Mouse (Mus musculus) embryonic facial prominence, embryonic 10.5 days (tissue): ENCODE measurements around the gene Pmfbp1. TPM values are rescaled to one million over a fixed set of nuclear protein-coding genes. Genes with fewer than 3 reads are reported as not detected.

Experiments used
- DNase-seq: peaks from one replicate; pipeline ENCODE4 v3.0.0-alpha.2; 2017; ENCODE audit warnings: low spot score
- H3K27ac ChIP-seq: fragments of 300-500 bp; sonication (generic); replicated peaks from 2 replicates; pipeline ENCODE4 v1.5.1; 2016; ENCODE audit warnings: mild to moderate bottlenecking
- H3K27me3 ChIP-seq: fragments of 300-500 bp; sonication (generic); replicated peaks from 2 replicates; pipeline ENCODE4 v1.6.1; 2016; ENCODE audit warnings: low read depth, mild to moderate bottlenecking; ENCODE audit not compliant: poor library complexity, severe bottlenecking
- H3K36me3 ChIP-seq: fragments of 300-500 bp; sonication (generic); replicated peaks from 2 replicates; pipeline ENCODE4 v1.6.1; 2016; ENCODE audit warnings: mild to moderate bottlenecking, moderate library complexity
- H3K4me1 ChIP-seq: fragments of 300-500 bp; sonication (generic); 2 replicates; pipeline ENCODE4 v1.6.1; 2016
- H3K4me3 ChIP-seq: fragments of 300-500 bp; sonication (generic); 2 replicates; pipeline ENCODE4 v1.5.1; 2016; ENCODE audit warnings: mild to moderate bottlenecking, moderate library complexity
- H3K9me3 ChIP-seq: fragments of 300-500 bp; sonication (generic); 2 replicates; pipeline ENCODE4 v1.6.1; 2016; ENCODE audit warnings: mild to moderate bottlenecking
- WGBS: fragments of 180-500 bp; shearing (Covaris S2); methylation state at CpG from one replicate; pipeline ENCODE4 v1.1.7; 2016; 5-methylcytosine and 5-hydroxymethylcytosine counted together
- polyA plus RNA-seq: library from polyadenylated mRNA; unstranded; fragments of >200 nt; fragmentation: Nextera tagmentation; extraction: Ambion mirVana; gene quantifications from 2 replicates; pipeline ENCODE4 v1.2.1, GENCODE M21; 2016

Pmfbp1 gene
- polyA plus RNA-seq, 1 experiment from 2014 or later, result 0.16 TPM

GRCm38 (mm10) chr8:109578900-109579301 lies 85.1 kb downstream of the Pmfbp1 start, which contains the start of gene Hp:
Hp (minus strand) TSS chr8:109579172.
- 62% methylated on average over 8 of the region's 8 CpGs for WGBS
- no peaks in the 10 kb centered on the region for H3K27me3 ChIP-seq
- DNase-seq, result no peak
- H3K27ac ChIP-seq, result no peak within 1 kb of the TSS
- no peak within 1 kb of the TSS for H3K4me3 ChIP-seq
- H3K9me3 ChIP-seq, result no peaks in the 10 kb centered on the region
- H3K36me3 ChIP-seq, result no peaks in the 10 kb centered on the region
- no peaks in the 10 kb centered on the region for H3K4me1 ChIP-seq

- 86% methylated on average over 4 of the region's 4 CpGs for WGBS
- Histone ChIP-seq H3K36me3 (no peaks in the 10 kb centered on the region), H3K9me3 (no peaks in the 10 kb centered on the region), H3K27ac (no peak overlapping the region), H3K27me3 (no peaks in the 10 kb centered on the region), H3K4me1 (no peaks in the 10 kb centered on the region), H3K4me3 (no peak overlapping the region)
- no peak for DNase-seq
These were observed 90.5 kb downstream of the Pmfbp1 start for GRCm38 (mm10) chr8:109584293-109584692.

- no peak for DNase-seq
- Histone ChIP-seq H3K4me1 (no peaks in the 10 kb centered on the region), H3K36me3 (no peaks in the 10 kb centered on the region), H3K27me3 (no peaks in the 10 kb centered on the region), H3K9me3 (no peaks in the 10 kb centered on the region), H3K4me3 (no peak overlapping the region), H3K27ac (no peak overlapping the region)
- WGBS, result 87% methylated on average over 3 of the region's 3 CpGs
These were observed 91.0 kb downstream of the Pmfbp1 start for GRCm38 (mm10) chr8:109584830-109585229.

- Histone ChIP-seq H3K9me3 (no peaks in the 10 kb centered on the region), H3K4me1 (no peaks in the 10 kb centered on the region), H3K4me3 (no peak overlapping the region), H3K36me3 (no peaks in the 10 kb centered on the region), H3K27me3 (no peaks in the 10 kb centered on the region), H3K27ac (no peak overlapping the region)
- no peak for DNase-seq
These were observed 91.8 kb downstream of the Pmfbp1 start for GRCm38 (mm10) chr8:109585652-109586051.

GRCm38 (mm10) chr8:109586972-109587504 lies 93.2 kb downstream of the Pmfbp1 start:
- Histone ChIP-seq H3K9me3 (no peaks in the 10 kb centered on the region), H3K27me3 (no peaks in the 10 kb centered on the region), H3K36me3 (peaks cover 7% of the 10 kb centered on the region), H3K27ac (no peak overlapping the region), H3K4me3 (no peak overlapping the region), H3K4me1 (no peaks in the 10 kb centered on the region)
- 70% methylated on average over 7 of the region's 7 CpGs for WGBS
- no peak for DNase-seq

GRCm38 (mm10) chr8:109590901-109591300 lies 97.1 kb downstream of the Pmfbp1 start:
- WGBS, result 89% methylated on average over 9 of the region's 9 CpGs
- no peak overlapping the region for H3K4me3 ChIP-seq
- peaks cover 45% of the 10 kb centered on the region for H3K36me3 ChIP-seq
- no peaks in the 10 kb centered on the region for H3K27me3 ChIP-seq
- DNase-seq, result no peak
- H3K4me1 ChIP-seq, result no peaks in the 10 kb centered on the region
- no peaks in the 10 kb centered on the region for H3K9me3 ChIP-seq
- H3K27ac ChIP-seq, result no peak overlapping the region

- Histone ChIP-seq H3K27me3 (no peaks in the 10 kb centered on the region), H3K36me3 (peaks cover 46% of the 10 kb centered on the region), H3K9me3 (no peaks in the 10 kb centered on the region), H3K4me3 (no peak overlapping the region), H3K4me1 (no peaks in the 10 kb centered on the region), H3K27ac (no peak overlapping the region)
- no peak for DNase-seq
- WGBS, result 88% methylated on average over 3 of the region's 3 CpGs
These were observed 97.5 kb downstream of the Pmfbp1 start for GRCm38 (mm10) chr8:109591367-109591766.

GRCm38 (mm10) chr8:109592164-109592563 lies 98.3 kb downstream of the Pmfbp1 start:
- WGBS, result 97% methylated on average over 5 of the region's 5 CpGs
- peaks cover 53% of the 10 kb centered on the region for H3K36me3 ChIP-seq
- no peaks in the 10 kb centered on the region for H3K9me3 ChIP-seq
- no peak for DNase-seq
- H3K4me3 ChIP-seq, result no peak overlapping the region
- no peaks in the 10 kb centered on the region for H3K4me1 ChIP-seq
- no peaks in the 10 kb centered on the region for H3K27me3 ChIP-seq
- no peak overlapping the region for H3K27ac ChIP-seq

Other genes with a start within 250 kb of the Pmfbp1 start
- gene Dhx38, start 71.8 kb downstream of the Pmfbp1 start, polyA plus RNA-seq, result 40.2 and 41.7 TPM in 2 replicates
- 28.3 and 29.2 TPM in 2 replicates for gene Txnl4b, start 71.9 kb downstream of the Pmfbp1 start, polyA plus RNA-seq
- 0.94 and 1.1 TPM in 2 replicates for gene Hp, start 85.1 kb downstream of the Pmfbp1 start, polyA plus RNA-seq
- 54.5 and 56.7 TPM in 2 replicates for gene Dhodh, start 114.6 kb downstream of the Pmfbp1 start, polyA plus RNA-seq
- 0.10 and 0.12 TPM in 2 replicates for gene Pkd1l3, start 120.5 kb downstream of the Pmfbp1 start, polyA plus RNA-seq
- gene Ist1, start 199.2 kb downstream of the Pmfbp1 start, polyA plus RNA-seq, result 141 and 149 TPM in 2 replicates
- gene Zfp821, start 211.5 kb downstream of the Pmfbp1 start, polyA plus RNA-seq, result 37.0 and 38.2 TPM in 2 replicates
- gene Atxn1l, start 243.7 kb downstream of the Pmfbp1 start, polyA plus RNA-seq, result 8.3 and 9.6 TPM in 2 replicates